Mouse (Mus musculus): Measurements from ENCODE around the gene Flt1.
A peak's percentile ranks its signal among the peaks of the same experiment; 100 is the strongest.
"Not testable (repeated sequence)": the region's sequence is repeated elsewhere in the genome, so short reads cannot be mapped to it uniquely, and the experiment has no call there.

The Flt1 gene

DNA sequence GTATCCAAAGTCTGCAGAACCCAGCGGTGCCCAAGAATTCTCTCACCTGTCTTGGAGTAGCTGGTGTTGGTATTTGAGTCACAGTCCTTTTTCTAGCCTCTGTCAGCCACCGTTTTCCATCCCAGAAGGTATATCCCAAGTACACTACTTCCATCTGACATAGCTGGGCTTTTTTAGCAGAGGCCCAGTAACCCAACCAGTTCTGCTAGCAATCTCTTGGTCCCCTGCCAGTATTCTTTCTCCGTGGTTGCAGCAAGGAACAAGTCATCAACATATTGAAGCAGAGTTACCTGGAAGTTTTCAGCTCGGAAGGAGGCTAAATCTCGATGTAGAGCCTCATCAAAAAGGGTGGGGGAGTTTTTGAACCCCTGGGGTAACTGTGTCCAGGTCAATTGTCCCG is 168.2 kb downstream of the Flt1 start:
- DNase-seq (ENCODE audit: low read depth in 2 of 2, low spot score in 2 of 2), result not testable (repeated sequence)

DNA sequence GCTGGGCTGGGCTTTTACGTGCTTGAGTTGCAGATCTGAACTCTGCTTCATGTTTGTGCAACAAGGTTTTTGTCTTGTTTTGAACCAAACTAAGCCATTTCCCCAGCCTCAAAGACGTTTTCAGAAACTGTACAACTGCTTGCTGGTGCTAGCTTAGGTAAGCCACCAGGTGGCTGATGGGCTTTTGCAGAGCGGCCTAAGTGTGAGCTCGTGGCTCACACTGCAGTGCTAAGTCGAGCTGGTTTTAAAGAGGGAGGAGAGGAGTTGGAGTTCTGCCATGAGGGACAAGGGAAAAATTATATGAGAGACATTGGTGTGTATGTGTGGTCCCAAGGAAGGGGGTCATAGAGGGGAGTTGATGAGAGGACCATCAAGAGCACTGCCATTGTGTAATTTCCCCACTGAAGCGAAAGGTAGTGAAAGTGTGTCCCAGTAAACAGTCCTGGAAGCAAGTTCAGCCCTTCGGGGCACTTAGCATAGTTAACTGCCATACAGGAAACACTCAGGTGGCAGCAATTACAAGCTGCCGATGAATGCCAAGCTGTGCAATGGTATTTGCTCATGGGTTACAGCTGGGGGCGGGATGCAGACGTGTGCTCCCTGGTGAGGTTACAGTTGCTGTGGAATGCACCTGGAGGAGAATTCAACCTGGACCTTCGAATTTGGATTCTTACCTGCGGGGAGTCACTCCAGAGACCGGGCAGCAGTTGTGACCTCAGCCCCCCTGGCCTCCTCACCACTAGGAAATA is 173.8 kb downstream of the Flt1 start:
- DNase-seq (ENCODE audit: low read depth in 2 of 2, low spot score in 2 of 2), result no peak

- DNase-seq (ENCODE audit: low read depth in 2 of 2, low spot score in 2 of 2), result no peak
These were observed 176.6 kb downstream of the Flt1 start for GRCm38 (mm10) chr5:147549016-147549755.

- peak in 1 of 2 experiments; percentile 16 for DNase-seq (ENCODE audit: low read depth in 2 of 2, low spot score in 2 of 2)
These were observed 180.0 kb downstream of the Flt1 start for GRCm38 (mm10) chr5:147545731-147546241.

DNA sequence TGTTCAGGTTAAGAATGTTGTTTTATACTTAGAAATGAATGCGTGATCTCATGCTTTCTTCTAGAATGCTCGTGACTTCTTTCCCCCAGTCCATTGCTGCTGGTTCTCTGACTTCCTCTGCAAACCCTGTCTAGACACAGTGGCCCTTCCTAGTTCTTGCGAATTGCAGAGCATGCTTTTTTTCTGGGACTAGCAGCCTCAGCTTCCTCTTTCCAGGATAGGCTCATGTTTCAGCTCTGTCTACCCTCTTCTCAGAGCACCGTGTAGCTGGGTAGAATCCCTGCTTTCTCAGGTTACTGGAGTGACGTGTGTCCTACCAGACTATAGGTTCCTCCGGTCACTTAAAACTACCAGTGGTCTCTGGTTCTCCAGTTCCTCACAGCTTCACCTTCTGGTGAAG is 183.5 kb downstream of the Flt1 start:
- DNase-seq (ENCODE audit: low read depth in 2 of 2, low spot score in 2 of 2), result no peak

DNA sequence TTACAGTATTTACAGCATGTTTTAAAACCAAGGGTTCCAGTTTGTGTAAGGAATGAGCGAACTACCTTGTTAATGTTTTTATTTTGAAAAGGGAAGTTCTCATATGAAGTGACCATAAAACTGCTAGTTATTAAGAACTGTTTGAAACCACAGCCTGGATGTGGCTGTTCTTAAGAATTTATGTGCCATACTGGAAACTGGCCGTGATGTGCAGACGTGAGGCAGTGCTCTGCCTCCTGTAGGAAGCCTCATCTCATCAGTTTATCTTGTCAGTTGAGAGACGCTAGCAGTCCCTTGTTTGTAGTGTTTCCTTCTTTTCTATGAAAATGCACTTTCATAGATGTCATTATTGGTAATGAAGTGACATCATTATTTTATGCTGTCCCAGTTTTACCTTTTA is 186.0 kb downstream of the Flt1 start:
- DNase-seq (ENCODE audit: low read depth in 2 of 2, low spot score in 2 of 2), result no peak

GRCm38 (mm10) chr5:147539409-147539808 is 186.4 kb downstream of the Flt1 start:
- no peak for DNase-seq (ENCODE audit: low read depth in 2 of 2, low spot score in 2 of 2)

GRCm38 (mm10) chr5:147532031-147532430 is 193.8 kb downstream of the Flt1 start:
- DNase-seq (ENCODE audit: low read depth in 2 of 2, low spot score in 2 of 2), result no peak

DNA sequence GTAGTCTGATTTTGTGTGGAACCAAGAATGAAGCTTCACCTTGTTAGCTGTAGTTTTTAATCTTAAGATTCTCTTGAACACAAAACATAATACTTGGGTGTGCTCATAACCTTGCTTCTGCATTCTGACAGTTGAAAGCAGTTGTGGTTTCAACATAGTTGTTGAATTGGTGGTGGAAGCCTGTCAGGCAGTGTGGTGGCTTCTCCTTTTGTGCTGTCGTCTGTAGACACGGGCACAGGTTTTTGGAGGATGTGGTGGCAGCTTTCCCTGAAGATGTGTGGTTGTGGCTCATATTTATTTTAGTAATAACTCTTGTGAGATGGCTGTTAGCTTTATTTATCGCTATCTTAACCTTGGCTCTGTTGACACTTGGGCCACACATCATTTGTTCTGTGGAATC is 198.0 kb downstream of the Flt1 start:
- peak; percentile 4 to 5 for DNase-seq (ENCODE audit: low read depth in 2 of 2, low spot score in 2 of 2)

DNA sequence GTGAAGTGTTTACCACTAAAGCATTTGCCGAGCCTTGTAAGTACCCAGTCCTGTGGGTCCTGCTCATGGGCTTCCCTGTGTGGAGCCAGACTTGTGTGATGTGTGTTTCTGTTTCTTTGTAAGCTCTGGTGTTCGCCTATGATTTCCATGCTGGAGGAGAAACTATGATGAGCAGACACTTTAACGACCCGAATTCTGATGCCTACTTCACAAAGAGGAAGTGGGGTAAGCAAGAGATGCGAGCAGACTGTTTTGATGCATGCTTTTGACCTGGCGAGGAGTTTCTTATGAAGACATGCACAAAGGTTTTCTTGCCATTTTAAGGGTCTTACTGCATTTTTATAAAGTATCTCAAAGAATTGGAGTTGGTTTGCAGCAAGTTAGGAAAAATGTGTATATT is 198.8 kb downstream of the Flt1 start:
- DNase-seq (ENCODE audit: low read depth in 2 of 2, low spot score in 2 of 2), result no peak

Measured in CD8-positive naive resting alpha-beta T cell, adult 2 months (primary cell).